Mouse (Mus musculus) liver, embryonic 11.5 days (tissue): ENCODE measurements around the gene AA986860. TPM values are rescaled to one million over a fixed set of nuclear protein-coding genes. Genes with fewer than 3 reads are reported as not detected.

Experiments used
- ATAC-seq: fragments of 200-750 bp; cut with Nextera tagmentation; replicated peaks from 2 replicates; pipeline ENCODE4 v1.8.0; 2017; ENCODE audit warnings: moderate number of reproducible peaks, mild to moderate bottlenecking, moderate TSS enrichment, moderate library complexity; ENCODE audit not compliant: low FRiP score
- DNase-seq: peaks from one replicate; pipeline ENCODE4 v3.0.0-alpha.2; 2017; ENCODE audit warnings: low spot score
- H3K27ac ChIP-seq: fragments of 300-500 bp; sonication (generic); 2 replicates; pipeline ENCODE4 v1.5.1; 2014; ENCODE audit warnings: mild to moderate bottlenecking, low read depth, low read length, control low read depth
- H3K27me3 ChIP-seq: fragments of 300-500 bp; sonication (generic); replicated peaks from 2 replicates; pipeline ENCODE4 v1.6.1; 2014; ENCODE audit warnings: low read length, mixed read lengths; ENCODE audit not compliant: control insufficient read depth, insufficient read depth
- H3K36me3 ChIP-seq: fragments of 300-500 bp; sonication (generic); 2 replicates; pipeline ENCODE4 v1.6.1; 2014; ENCODE audit warnings: mild to moderate bottlenecking, low read length, moderate library complexity, mixed read lengths; ENCODE audit not compliant: control insufficient read depth, insufficient read depth
- H3K4me1 ChIP-seq: fragments of 300-500 bp; sonication (generic); replicated peaks from 2 replicates; pipeline ENCODE4 v1.6.1; 2014; ENCODE audit warnings: low read length, mixed read lengths; ENCODE audit not compliant: control insufficient read depth, insufficient read depth
- H3K4me2 ChIP-seq: fragments of 300-500 bp; sonication (generic); 2 replicates; pipeline ENCODE4 v1.6.1; 2014; ENCODE audit warnings: mild to moderate bottlenecking, control low read depth, moderate library complexity
- H3K4me3 ChIP-seq: fragments of 300-500 bp; sonication (generic); 2 replicates; pipeline ENCODE4 v1.5.1; 2014; ENCODE audit warnings: low read depth, low read length, control low read depth
- H3K9ac ChIP-seq: fragments of 300-500 bp; sonication (generic); 2 replicates; pipeline ENCODE4 v1.6.1; 2014; ENCODE audit warnings: low read depth, low read length, control low read depth
- H3K9me3 ChIP-seq: fragments of 300-500 bp; sonication (generic); 2 replicates; pipeline ENCODE4 v1.6.1; 2016; ENCODE audit warnings: low read length, inconsistent platforms, mixed read lengths; ENCODE audit not compliant: control insufficient read depth
- WGBS: fragments of 180-500 bp; shearing (Covaris S2); extraction: QIAGEN DNeasy Blood & Tissue Kit; methylation state at CpG from one replicate; pipeline ENCODE4 v1.1.7; 2014; 5-methylcytosine and 5-hydroxymethylcytosine counted together
- polyA plus RNA-seq: library from polyadenylated mRNA; unstranded; fragments of >200 nt; fragmentation: Nextera tagmentation; extraction: Ambion mirVana; gene quantifications from 2 replicates; pipeline ENCODE4 v1.2.1, GENCODE M21; 2014

Gene AA986860
- 7.1 and 7.9 TPM in 2 replicates for polyA plus RNA-seq

- Histone ChIP-seq H3K9ac (peak within 1 kb of the TSS; percentile 53), H3K27me3 (no peaks in the 10 kb centered on the region), H3K36me3 (no peaks in the 10 kb centered on the region), H3K9me3 (no peaks in the 10 kb centered on the region), H3K4me1 (peaks cover 37% of the 10 kb centered on the region), H3K4me3 (peak within 1 kb of the TSS; percentile 49), H3K27ac (peak within 1 kb of the TSS; percentile 58), H3K4me2 (peak within 1 kb of the TSS; percentile 74)
- WGBS: 11% methylated on average over 10 of the region's 10 CpGs
- DNase-seq (peak; percentile 53), ATAC-seq (peak; percentile 94)
Observed at GRCm38 (mm10) chr1:130731741-130732337, at the start of gene AA986860. TSS of gene AA986860 (plus strand) at chr1:130731976.

- Histone ChIP-seq H3K4me2 (no peak overlapping the region), H3K4me3 (no peak overlapping the region), H3K9ac (no peak overlapping the region), H3K4me1 (no peaks in the 10 kb centered on the region), H3K27ac (no peak overlapping the region), H3K36me3 (no peaks in the 10 kb centered on the region), H3K27me3 (no peaks in the 10 kb centered on the region), H3K9me3 (no peaks in the 10 kb centered on the region)
- WGBS: 20% methylated on average over 1 of the region's 1 CpGs
- ATAC-seq (no peak), DNase-seq (no peak)
Observed at GRCm38 (mm10) chr1:130683905-130684304, 47.9 kb upstream of the AA986860 start.

GRCm38 (mm10) chr1:130698601-130699000 is 33.2 kb upstream of the AA986860 start:
- no peak overlapping the region for H3K4me3 ChIP-seq
- no peaks in the 10 kb centered on the region for H3K9me3 ChIP-seq
- DNase-seq: no peak
- H3K4me1 ChIP-seq: no peaks in the 10 kb centered on the region
- WGBS: 93% methylated on average over 5 of the region's 5 CpGs
- no peaks in the 10 kb centered on the region for H3K27me3 ChIP-seq
- H3K27ac ChIP-seq: no peak overlapping the region
- H3K4me2 ChIP-seq: no peak overlapping the region
- no peak for ATAC-seq
- no peak overlapping the region for H3K9ac ChIP-seq
- peaks cover 23% of the 10 kb centered on the region for H3K36me3 ChIP-seq

DNA sequence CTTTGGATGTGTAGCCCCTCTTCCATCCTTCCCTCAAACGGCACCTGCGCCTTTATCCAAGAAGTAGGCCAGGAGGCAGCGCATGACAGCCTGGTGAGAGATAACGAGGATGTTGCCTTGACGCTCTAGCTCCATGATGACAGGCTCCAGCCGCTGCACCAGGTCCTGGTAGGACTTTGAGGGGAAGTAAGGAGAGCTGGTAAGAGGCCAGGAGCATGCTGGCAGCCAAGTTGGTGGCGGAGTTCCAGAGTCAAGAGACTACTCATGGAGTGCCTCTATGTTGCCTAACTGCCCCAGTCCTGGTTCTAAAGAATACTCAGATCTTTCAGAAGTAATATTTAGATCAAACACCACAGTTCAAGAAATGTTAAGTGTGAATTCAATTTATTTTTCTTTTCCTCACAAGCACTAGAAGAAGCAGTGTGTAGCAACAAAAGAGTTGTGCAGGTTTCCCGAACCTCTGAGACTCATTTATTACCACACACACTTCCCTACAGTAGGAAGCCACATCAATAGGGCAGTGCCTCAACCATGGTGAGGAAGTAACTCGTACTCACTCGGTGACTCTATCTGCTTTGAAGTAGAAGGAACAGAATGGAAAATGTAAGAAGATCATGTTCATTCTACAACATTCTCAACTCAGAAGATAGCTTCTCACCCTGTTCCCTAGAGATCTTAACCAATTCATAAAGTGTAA is 31.7 kb upstream of the AA986860 start:
- DNase-seq (no peak), ATAC-seq (no peak)
- no peak overlapping the region for H3K9ac ChIP-seq
- peaks cover 23% of the 10 kb centered on the region for H3K36me3 ChIP-seq
- H3K4me2 ChIP-seq: no peak overlapping the region
- H3K27me3 ChIP-seq: no peaks in the 10 kb centered on the region
- WGBS: 88% methylated on average over 10 of the region's 10 CpGs
- no peak overlapping the region for H3K4me3 ChIP-seq
- no peak overlapping the region for H3K27ac ChIP-seq
- H3K4me1 ChIP-seq: no peaks in the 10 kb centered on the region
- no peaks in the 10 kb centered on the region for H3K9me3 ChIP-seq

DNA sequence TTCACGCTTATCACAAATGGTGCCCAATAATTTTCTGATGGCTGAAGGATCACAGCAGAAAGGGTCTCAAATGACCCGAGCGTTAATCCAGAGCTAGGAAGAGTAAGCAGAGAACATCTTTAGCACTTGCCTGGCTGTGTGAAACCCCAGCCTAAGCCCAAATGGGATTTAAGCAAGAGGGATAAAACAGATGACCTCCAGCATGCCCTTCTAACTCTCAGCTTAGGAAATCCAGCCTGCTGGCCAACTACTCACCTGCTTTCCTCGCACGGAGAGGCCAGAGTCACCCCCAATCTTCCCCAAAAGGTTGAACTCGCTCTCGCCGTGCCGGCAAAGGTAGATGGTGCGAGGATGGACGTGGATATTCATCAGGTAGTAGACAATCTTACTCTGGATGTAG is 29.8 kb upstream of the AA986860 start:
- no peak overlapping the region for H3K4me3 ChIP-seq
- no peak overlapping the region for H3K27ac ChIP-seq
- no peak overlapping the region for H3K9ac ChIP-seq
- peaks cover 24% of the 10 kb centered on the region for H3K36me3 ChIP-seq
- no peaks in the 10 kb centered on the region for H3K4me1 ChIP-seq
- H3K9me3 ChIP-seq: no peaks in the 10 kb centered on the region
- H3K27me3 ChIP-seq: no peaks in the 10 kb centered on the region
- no peak overlapping the region for H3K4me2 ChIP-seq
- ATAC-seq: no peak
- 95% methylated on average over 11 of the region's 11 CpGs for WGBS
- no peak for DNase-seq

- H3K9me3 ChIP-seq: no peaks in the 10 kb centered on the region
- H3K4me2 ChIP-seq: no peak overlapping the region
- 86% methylated on average over 2 of the region's 2 CpGs for WGBS
- no peaks in the 10 kb centered on the region for H3K27me3 ChIP-seq
- H3K4me3 ChIP-seq: no peak overlapping the region
- DNase-seq (no peak), ATAC-seq (no peak)
- H3K27ac ChIP-seq: no peak overlapping the region
- peaks cover 15% of the 10 kb centered on the region for H3K36me3 ChIP-seq
- H3K9ac ChIP-seq: no peak overlapping the region
- no peaks in the 10 kb centered on the region for H3K4me1 ChIP-seq
Observed at GRCm38 (mm10) chr1:130703613-130704012, 28.2 kb upstream of the AA986860 start.

- DNase-seq: no peak
- Histone ChIP-seq H3K36me3 (peaks cover 3% of the 10 kb centered on the region; the same call in 1 of the 2 replicates), H3K9me3 (no peaks in the 10 kb centered on the region), H3K27ac (no peak overlapping the region), H3K27me3 (no peaks in the 10 kb centered on the region), H3K4me2 (no peak overlapping the region), H3K4me1 (0 out of 2 replicates have a peak, but pooled peaks cover 2% of the 10 kb centered on the region), H3K4me3 (no peak overlapping the region), H3K9ac (no peak overlapping the region)
- ATAC-seq: no peak
- 87% methylated on average over 22 of the region's 22 CpGs for WGBS
Observed at GRCm38 (mm10) chr1:130710283-130711080, 21.3 kb upstream of the AA986860 start.

DNA sequence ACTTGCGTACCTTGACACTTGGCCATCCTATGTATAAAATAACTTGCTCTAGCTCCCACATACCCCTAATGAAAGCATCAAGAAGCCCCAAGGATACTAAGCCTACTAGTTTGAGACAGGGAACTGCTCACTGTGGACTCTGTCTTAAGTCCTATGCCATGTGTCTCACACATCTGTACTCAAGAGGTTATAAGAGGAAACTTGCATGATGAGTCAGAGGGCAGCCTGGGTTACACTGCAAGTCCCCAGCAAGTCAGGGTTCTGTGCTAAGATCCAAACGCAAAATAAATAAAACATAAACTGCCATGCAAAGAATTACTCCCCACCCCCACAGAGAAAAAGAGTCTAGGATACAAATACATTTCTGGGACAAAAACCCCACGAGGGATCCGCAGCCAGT is 17.7 kb upstream of the AA986860 start:
- H3K36me3 ChIP-seq: no peaks in the 10 kb centered on the region
- H3K9me3 ChIP-seq: no peaks in the 10 kb centered on the region
- H3K27me3 ChIP-seq: no peaks in the 10 kb centered on the region
- no peak overlapping the region for H3K4me3 ChIP-seq
- H3K9ac ChIP-seq: no peak overlapping the region
- no peak overlapping the region for H3K27ac ChIP-seq
- no peak for DNase-seq
- peaks cover 11% of the 10 kb centered on the region for H3K4me1 ChIP-seq
- ATAC-seq: no peak
- H3K4me2 ChIP-seq: no peak overlapping the region
- 78% methylated on average over 4 of the region's 4 CpGs for WGBS
